Mouse (Mus musculus): ENCODE results near the gene Ybx1. TPM values are rescaled to one million over a fixed set of nuclear protein-coding genes. Genes with fewer than 3 reads are reported as not detected.

Gene Ybx1
- polyA plus RNA-seq (2012; rRNA removed) = 158 and 195 TPM in 2 replicates

GRCm38 (mm10) chr4:119294415-119295133, at the start of gene Ybx1:
Gene Ybx1, minus strand, starts transcription at chr4:119294604.
- H3K4me3 ChIP-seq (replicated peaks; ENCODE audit: extremely low read depth, low read depth, low read length) = peak within 1 kb of the TSS; percentile 97
- H3K4me1 ChIP-seq (ENCODE audit: control insufficient read depth, insufficient read depth, low read length) = peaks cover 8% of the 10 kb centered on the region
- TF ChIP-seq POLR2A (IDR thresholded peaks at IDR 0.05; ENCODE audit: borderline replicate concordance, extremely low read depth, low read depth, low read length) = peak; percentile 1; the same call in 1 of the 2 replicates
- no peak for TF ChIP-seq CTCF (IDR thresholded peaks at IDR 0.05; ENCODE audit: insufficient read depth, low read length)
- peak; percentile 100 for DNase-seq
- under 1% methylated on average over 61 of the region's 61 CpGs for WGBS

GRCm38 (mm10) chr4:119338861-119339361, 44.5 kb upstream of the Ybx1 start:
- peak; percentile 57 for DNase-seq
- Histone ChIP-seq H3K4me1 (ENCODE audit: control insufficient read depth, insufficient read depth, low read length) (no peaks in the 10 kb centered on the region), H3K4me3 (replicated peaks; ENCODE audit: extremely low read depth, low read depth, low read length) (no peak overlapping the region)
- 6% methylated on average over 10 of the region's 10 CpGs for WGBS
- TF ChIP-seq POLR2A (IDR thresholded peaks at IDR 0.05; ENCODE audit: borderline replicate concordance, extremely low read depth, low read depth, low read length) (no peak), CTCF (IDR thresholded peaks at IDR 0.05; ENCODE audit: insufficient read depth, low read length) (peak; percentile 50)

DNA sequence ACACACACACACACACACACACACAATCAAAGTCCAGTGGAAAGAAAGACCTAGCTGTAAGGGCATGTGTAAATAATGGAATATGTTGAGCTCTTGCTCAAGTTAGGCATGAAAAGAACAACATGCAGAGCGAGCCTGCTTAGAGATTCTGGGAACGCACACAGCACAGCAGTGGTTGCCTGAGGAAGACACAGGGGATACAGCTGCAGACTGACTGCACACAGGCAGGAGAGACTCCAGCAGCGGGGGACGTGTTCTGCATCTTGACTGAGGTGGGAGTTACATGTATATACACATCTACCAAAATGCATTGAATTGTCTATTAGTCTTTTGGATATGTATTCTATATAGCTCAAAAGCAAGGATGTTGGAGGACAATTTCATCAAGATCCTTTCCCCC, 44.0 kb upstream of the Ybx1 start:
- Histone ChIP-seq H3K4me3 (replicated peaks; ENCODE audit: extremely low read depth, low read depth, low read length) (no peak overlapping the region), H3K4me1 (ENCODE audit: control insufficient read depth, insufficient read depth, low read length) (no peaks in the 10 kb centered on the region)
- no peak for DNase-seq
- TF ChIP-seq POLR2A (IDR thresholded peaks at IDR 0.05; ENCODE audit: borderline replicate concordance, extremely low read depth, low read depth, low read length) (no peak), CTCF (IDR thresholded peaks at IDR 0.05; ENCODE audit: insufficient read depth, low read length) (no peak)
- 73% methylated on average over 4 of the region's 4 CpGs for WGBS

- Histone ChIP-seq H3K4me3 (replicated peaks; ENCODE audit: extremely low read depth, low read depth, low read length) (no peak overlapping the region), H3K4me1 (ENCODE audit: control insufficient read depth, insufficient read depth, low read length) (no peaks in the 10 kb centered on the region)
- WGBS = 78% methylated on average over 6 of the region's 6 CpGs
- DNase-seq = no peak
- TF ChIP-seq POLR2A (IDR thresholded peaks at IDR 0.05; ENCODE audit: borderline replicate concordance, extremely low read depth, low read depth, low read length) (no peak), CTCF (IDR thresholded peaks at IDR 0.05; ENCODE audit: insufficient read depth, low read length) (no peak)
Observed at GRCm38 (mm10) chr4:119333487-119333886, 39.1 kb upstream of the Ybx1 start.

- H3K4me3 ChIP-seq (replicated peaks; ENCODE audit: extremely low read depth, low read depth, low read length) = no peak overlapping the region
- no peaks in the 10 kb centered on the region for H3K4me1 ChIP-seq (ENCODE audit: control insufficient read depth, insufficient read depth, low read length)
- TF ChIP-seq POLR2A (IDR thresholded peaks at IDR 0.05; ENCODE audit: borderline replicate concordance, extremely low read depth, low read depth, low read length) = no peak
- no peak for TF ChIP-seq CTCF (IDR thresholded peaks at IDR 0.05; ENCODE audit: insufficient read depth, low read length)
- DNase-seq = peak; percentile 5
- WGBS = 31% methylated on average over 10 of the region's 10 CpGs
Observed at GRCm38 (mm10) chr4:119320896-119321550, 26.6 kb upstream of the Ybx1 start.

- peak within 1 kb of the TSS; percentile 79 for H3K4me3 ChIP-seq (replicated peaks; ENCODE audit: extremely low read depth, low read depth, low read length)
Observed at GRCm38 (mm10) chr4:119320131-119320830, 25.9 kb upstream of the Ybx1 start, which contains the start of gene Ppih. Gene Ppih, minus strand, starts transcription at chr4:119320546.

GRCm38 (mm10) chr4:119313756-119314155, 19.4 kb upstream of the Ybx1 start:
- H3K4me3 ChIP-seq (replicated peaks; ENCODE audit: extremely low read depth, low read depth, low read length) = no peak overlapping the region
- WGBS = 81% methylated on average over 1 of the region's 1 CpGs
- H3K4me1 ChIP-seq (ENCODE audit: control insufficient read depth, insufficient read depth, low read length) = no peaks in the 10 kb centered on the region
- TF ChIP-seq POLR2A (IDR thresholded peaks at IDR 0.05; ENCODE audit: borderline replicate concordance, extremely low read depth, low read depth, low read length) (no peak), CTCF (IDR thresholded peaks at IDR 0.05; ENCODE audit: insufficient read depth, low read length) (no peak)
- DNase-seq = no peak

More at GRCm38 (mm10) chr4:119320131-119320830, 25.9 kb upstream of the Ybx1 start, which contains the start of gene Ppih:
- no peaks in the 10 kb centered on the region for H3K4me1 ChIP-seq (ENCODE audit: control insufficient read depth, insufficient read depth, low read length)
- peak; percentile 94 for DNase-seq
- WGBS = 1% methylated on average over 44 of the region's 44 CpGs
- TF ChIP-seq POLR2A (IDR thresholded peaks at IDR 0.05; ENCODE audit: borderline replicate concordance, extremely low read depth, low read depth, low read length) (peak; percentile 89; the same call in 1 of the 2 replicates), CTCF (IDR thresholded peaks at IDR 0.05; ENCODE audit: insufficient read depth, low read length) (no peak)

GRCm38 (mm10) chr4:119305418-119305817, 11.0 kb upstream of the Ybx1 start:
- no peak overlapping the region for H3K4me3 ChIP-seq (replicated peaks; ENCODE audit: extremely low read depth, low read depth, low read length)
- TF ChIP-seq CTCF (IDR thresholded peaks at IDR 0.05; ENCODE audit: insufficient read depth, low read length) (no peak), POLR2A (IDR thresholded peaks at IDR 0.05; ENCODE audit: borderline replicate concordance, extremely low read depth, low read depth, low read length) (no peak)
- DNase-seq = no peak
- WGBS = 80% methylated on average over 5 of the region's 5 CpGs
- no peaks in the 10 kb centered on the region for H3K4me1 ChIP-seq (ENCODE audit: control insufficient read depth, insufficient read depth, low read length)

DNA sequence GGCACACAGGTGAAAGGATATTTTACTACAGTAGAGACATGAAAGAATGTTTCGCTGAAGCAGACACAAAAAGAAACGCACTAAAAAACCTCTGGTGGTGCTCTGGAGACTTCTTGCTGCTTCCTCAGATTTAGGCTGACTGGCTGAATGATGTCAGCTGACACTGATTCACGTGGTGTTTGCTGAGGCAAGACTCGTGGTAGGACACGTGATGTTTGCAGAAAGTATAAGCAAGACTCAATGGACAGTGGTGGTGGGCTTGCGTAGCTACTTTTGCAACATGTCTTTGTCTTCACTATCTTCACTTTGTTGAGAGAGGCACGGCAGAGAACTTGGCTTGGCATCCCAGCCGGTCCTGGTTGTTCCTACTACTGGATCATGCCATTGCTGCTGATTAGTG, 8.9 kb upstream of the Ybx1 start:
- TF ChIP-seq POLR2A (IDR thresholded peaks at IDR 0.05; ENCODE audit: borderline replicate concordance, extremely low read depth, low read depth, low read length) (no peak), CTCF (IDR thresholded peaks at IDR 0.05; ENCODE audit: insufficient read depth, low read length) (no peak)
- DNase-seq = no peak

More for the DNA sequence above, 8.9 kb upstream of the Ybx1 start:
- H3K4me3 ChIP-seq (replicated peaks; ENCODE audit: extremely low read depth, low read depth, low read length) = no peak overlapping the region
- no peaks in the 10 kb centered on the region for H3K4me1 ChIP-seq (ENCODE audit: control insufficient read depth, insufficient read depth, low read length)
- WGBS = 86% methylated on average over 8 of the region's 8 CpGs

All from lung, adult 2 months (tissue).